Mouse (Mus musculus) MEL (cell line): ENCODE data around the gene B4galnt3. TPM values are rescaled to one million over a fixed set of nuclear protein-coding genes. Genes with fewer than 3 reads are reported as not detected.

ENCODE experiments used
- DNase-seq: peaks from one replicate; pipeline ENCODE4 v3.0.0; 2011; ENCODE audit warnings: low read depth, low spot score
- H3K27ac ChIP-seq: 2 replicates; pipeline ENCODE4 v1.5.1; 2012; ENCODE audit warnings: low read depth, mild to moderate bottlenecking, control low read depth, low read length, moderate library complexity; ENCODE audit not compliant: control insufficient read depth
- H3K27me3 ChIP-seq, 2 experiments: fragments of 150-350 bp in 1 of 2; sonication (generic) in 1 of 2; 2 replicates each; pipeline ENCODE4 v1.6.1; 2012; ENCODE audit warnings: low read length in 2 of 2, mild to moderate bottlenecking in 2 of 2, improper control_type of control experiment in 1 of 2, moderate library complexity in 1 of 2; ENCODE audit not compliant: insufficient read depth in 2 of 2, control insufficient read depth in 1 of 2
- H3K36me3 ChIP-seq, 2 experiments: 2 replicates each; pipeline ENCODE4 v1.6.1; 2012 to 2014; ENCODE audit warnings: low read length in 2 of 2, improper control_type of control experiment in 1 of 2, inconsistent platforms in 1 of 2, mild to moderate bottlenecking in 1 of 2; ENCODE audit not compliant: insufficient read depth in 2 of 2, control insufficient read depth in 1 of 2
- H3K4me1 ChIP-seq, 2 experiments: fragments of 150-350 bp in 1 of 2; sonication (generic) in 1 of 2; 2 replicates each; pipeline ENCODE4 v1.6.1; 2012; ENCODE audit warnings: low read length in 2 of 2, improper control_type of control experiment in 1 of 2, mild to moderate bottlenecking in 1 of 2; ENCODE audit not compliant: insufficient read depth in 2 of 2, control insufficient read depth in 1 of 2
- H3K4me3 ChIP-seq, 2 experiments: fragments of 150-350 bp in 1 of 2; sonication (generic) in 1 of 2; 2 replicates each; pipeline ENCODE4 v1.5.1; 2012; ENCODE audit warnings: low read depth in 2 of 2, low read length in 2 of 2, mild to moderate bottlenecking in 2 of 2, moderate library complexity in 2 of 2, control low read depth in 1 of 2, improper control_type of control experiment in 1 of 2; ENCODE audit not compliant: control insufficient read depth in 1 of 2, insufficient read depth in 1 of 2
- H3K79me2 ChIP-seq: 2 replicates; pipeline ENCODE4 v1.6.1; 2012; ENCODE audit warnings: mild to moderate bottlenecking, low read length, moderate library complexity; ENCODE audit not compliant: control insufficient read depth, poor library complexity, insufficient read depth
- H3K9ac ChIP-seq: 2 replicates; pipeline ENCODE4 v1.6.1; 2012; ENCODE audit warnings: low read depth, mild to moderate bottlenecking, control low read depth, low read length, moderate library complexity; ENCODE audit not compliant: control insufficient read depth, poor library complexity, severe bottlenecking
- H3K9me3 ChIP-seq: fragments of 150-350 bp; sonication (generic); replicated peaks from 2 replicates; pipeline ENCODE4 v1.6.1; 2012; ENCODE audit warnings: mild to moderate bottlenecking, low read length, improper control_type of control experiment, moderate library complexity; ENCODE audit not compliant: insufficient read depth
- BHLHE40 ChIP-seq: IDR thresholded peaks from 2 replicates; pipeline ENCODE4 v1.6.1; 2012; ENCODE audit warnings: low read depth, mild to moderate bottlenecking, inconsistent platforms, low read length, improper control_type of control experiment, borderline replicate concordance
- CHD2 ChIP-seq: IDR thresholded peaks from 2 replicates; pipeline ENCODE4 v1.6.1; 2011; ENCODE audit warnings: low read length, improper control_type of control experiment
- CTCF ChIP-seq, 3 experiments: IDR thresholded peaks in 2 of 3; conservative IDR thresholded peaks in 1 of 3; 2 replicates each; pipeline ENCODE4 v1.5.1; 2011 to 2012; ENCODE audit warnings: low read length in 3 of 3, low read depth in 2 of 3, mild to moderate bottlenecking in 2 of 3, improper control_type of control experiment in 1 of 3, inconsistent platforms in 1 of 3, mixed read lengths in 1 of 3, moderate library complexity in 1 of 3; ENCODE audit not compliant: control insufficient read depth in 1 of 3, insufficient read depth in 1 of 3, poor library complexity in 1 of 3, severe bottlenecking in 1 of 3
- ELF1 ChIP-seq: IDR thresholded peaks from 2 replicates; pipeline ENCODE4 v1.6.1; 2014; ENCODE audit warnings: low read depth, mild to moderate bottlenecking, inconsistent platforms, low read length, improper control_type of control experiment, moderate library complexity
- ETS1 ChIP-seq: IDR thresholded peaks from 2 replicates; pipeline ENCODE4 v1.6.1; 2012; ENCODE audit warnings: low read depth, mild to moderate bottlenecking, inconsistent platforms, low read length, improper control_type of control experiment, moderate library complexity
- GABPA ChIP-seq: IDR thresholded peaks from 2 replicates; pipeline ENCODE4 v1.6.1; 2012; ENCODE audit warnings: low read depth, mild to moderate bottlenecking, inconsistent platforms, low read length, improper control_type of control experiment, moderate library complexity
- GATA1 ChIP-seq: IDR thresholded peaks from 2 replicates; pipeline ENCODE4 v1.6.1; 2011; ENCODE audit warnings: low read depth, low read length, improper control_type of control experiment
- HCFC1 ChIP-seq: IDR thresholded peaks from 2 replicates; pipeline ENCODE4 v1.6.1; 2012; ENCODE audit warnings: low read depth, mild to moderate bottlenecking, inconsistent platforms, low read length, improper control_type of control experiment, moderate library complexity
- JUND ChIP-seq: IDR thresholded peaks from 2 replicates; pipeline ENCODE4 v1.6.1; 2011; ENCODE audit warnings: low read depth, mild to moderate bottlenecking, improper control_type of control experiment, low read length
- MAZ ChIP-seq: IDR thresholded peaks from 2 replicates; pipeline ENCODE4 v1.6.1; 2012; ENCODE audit warnings: low read depth, mild to moderate bottlenecking, inconsistent platforms, low read length, improper control_type of control experiment
- MXI1 ChIP-seq: IDR thresholded peaks from 2 replicates; pipeline ENCODE4 v1.6.1; 2011; ENCODE audit warnings: mild to moderate bottlenecking, low read depth, low read length, improper control_type of control experiment
- MYC ChIP-seq: IDR thresholded peaks from 2 replicates; pipeline ENCODE4 v1.6.1; 2011; ENCODE audit warnings: low read depth, mild to moderate bottlenecking, low read length, improper control_type of control experiment, moderate library complexity
- POLR2AphosphoS5 ChIP-seq: IDR thresholded peaks from 2 replicates; pipeline ENCODE4 v1.6.1; 2012; ENCODE audit warnings: low read depth, borderline replicate concordance, mild to moderate bottlenecking, inconsistent platforms, low read length, moderate library complexity, mixed read lengths
- RCOR1 ChIP-seq: IDR thresholded peaks from 2 replicates; pipeline ENCODE4 v1.6.1; 2012; ENCODE audit warnings: low read depth, mild to moderate bottlenecking, inconsistent platforms, low read length, improper control_type of control experiment
- TBP ChIP-seq: IDR thresholded peaks from 2 replicates; pipeline ENCODE4 v1.8.0; 2011; ENCODE audit warnings: low read depth, low read length, improper control_type of control experiment
- TCF12 ChIP-seq: IDR thresholded peaks from 2 replicates; pipeline ENCODE4 v1.6.1; 2014; ENCODE audit warnings: low read depth, mild to moderate bottlenecking, inconsistent platforms, low read length, improper control_type of control experiment, moderate library complexity
- UBTF ChIP-seq: IDR thresholded peaks from 2 replicates; pipeline ENCODE4 v1.6.1; 2012; ENCODE audit warnings: low read depth, mild to moderate bottlenecking, inconsistent platforms, low read length, improper control_type of control experiment, moderate library complexity, borderline replicate concordance; ENCODE audit not compliant: insufficient read depth
- ZNF384 ChIP-seq: IDR thresholded peaks from 2 replicates; pipeline ENCODE4 v1.6.1; 2012; ENCODE audit warnings: low read depth, mild to moderate bottlenecking, inconsistent platforms, low read length, improper control_type of control experiment
- polyA plus RNA-seq, 2 experiments: library from polyadenylated mRNA; stranded (reverse) in 1 of 2; unstranded in 1 of 2; fragments of >175 nt in 1 of 2; fragments of >200 nt in 1 of 2; gene quantifications; 2 replicates each; pipeline versions ENCODE4 v1.2.1 to v1.2.4; 2012; ENCODE audit warnings: low replicate concordance in 2 of 2, low read depth in 1 of 2; ENCODE audit not compliant: insufficient read length in 2 of 2, insufficient read depth in 1 of 2, missing spikeins in 1 of 2
- total RNA-seq: library from RNA; depleted of rRNA; stranded (reverse); fragments of 300-350 nt; gene quantifications from 2 replicates; pipeline ENCODE4 v1.2.3, GENCODE M21; 2012

Gene B4galnt3
- total and polyA plus RNA-seq, 3 experiments = 1.3 to 1.5 TPM; not detected in 1

GRCm38 (mm10) chr6:120274181-120274580, 20.2 kb downstream of the B4galnt3 start:
- Histone ChIP-seq H3K27me3 (peaks cover 21 to 22% of the 10 kb centered on the region in 2 experiments), H3K36me3 (no peaks in the 10 kb centered on the region), H3K27ac (no peak overlapping the region), H3K4me1 (no peaks in the 10 kb centered on the region), H3K79me2 (no peaks in the 10 kb centered on the region), H3K9me3 (no peaks in the 10 kb centered on the region), H3K4me3 (no peak overlapping the region), H3K9ac (no peak overlapping the region)
- no peak for TF ChIP-seq BHLHE40
- no peak for DNase-seq

DNA sequence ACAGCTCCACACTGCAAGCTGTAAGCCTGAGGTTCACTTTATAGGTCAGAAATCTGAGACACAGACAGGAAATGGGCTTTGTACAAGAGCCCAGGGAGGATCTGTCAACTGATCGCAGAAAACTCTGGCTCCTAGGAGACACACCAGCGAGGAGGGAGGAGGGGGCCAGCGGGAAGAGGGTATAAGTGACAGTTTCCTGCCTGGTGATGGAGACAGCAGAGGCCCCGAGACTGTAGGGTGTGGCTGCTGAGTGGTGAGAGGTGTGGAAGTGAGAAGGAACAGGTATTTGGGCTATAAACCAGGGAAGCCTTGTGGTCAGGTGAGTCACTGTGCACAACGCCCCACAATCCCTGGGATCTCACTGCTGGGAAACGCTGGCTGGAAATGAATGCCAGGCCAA, 30.2 kb downstream of the B4galnt3 start:
- Histone ChIP-seq H3K4me3 (no peak overlapping the region), H3K36me3 (peaks cover 0 to 3% of the 10 kb centered on the region in 2 experiments; a peak in 1 of 4 replicates), H3K9me3 (no peaks in the 10 kb centered on the region), H3K27ac (no peak overlapping the region), H3K4me1 (peaks cover 0 to 3% of the 10 kb centered on the region in 2 experiments; a peak in 1 of 4 replicates), H3K27me3 (peaks cover 8 to 16% of the 10 kb centered on the region in 2 experiments), H3K9ac (no peak overlapping the region), H3K79me2 (no peaks in the 10 kb centered on the region)
- no peak for TF ChIP-seq GATA1
- DNase-seq = no peak

- Histone ChIP-seq H3K79me2 (no peaks in the 10 kb centered on the region), H3K27ac (no peak overlapping the region), H3K9me3 (no peaks in the 10 kb centered on the region), H3K4me3 (no peak overlapping the region), H3K36me3 (peaks cover 0 to 3% of the 10 kb centered on the region in 2 experiments; a peak in 1 of 4 replicates), H3K27me3 (peaks cover 8 to 16% of the 10 kb centered on the region in 2 experiments), H3K4me1 (peaks cover 0 to 3% of the 10 kb centered on the region in 2 experiments; a peak in 1 of 4 replicates), H3K9ac (no peak overlapping the region)
- no peak for TF ChIP-seq UBTF
- no peak for TF ChIP-seq RCOR1
- TF ChIP-seq TCF12 = no peak
- no peak for TF ChIP-seq MAZ
- TF ChIP-seq MYC = no peak
- TF ChIP-seq ELF1 = no peak
- no peak for TF ChIP-seq ETS1
- no peak for TF ChIP-seq MXI1
- TF ChIP-seq CHD2 = no peak
- no peak for TF ChIP-seq GABPA
- no peak for TF ChIP-seq CTCF (IDR thresholded peaks at IDR 0.05 in 2 of 3, conservative IDR thresholded peaks at IDR 0.05 in 1 of 3; ENCODE audit: control insufficient read depth in 1 of 3, insufficient read depth in 1 of 3, low read depth in 2 of 3, low read length in 3 of 3, poor library complexity in 1 of 3, severe bottlenecking in 1 of 3)
- no peak for TF ChIP-seq HCFC1
- no peak for TF ChIP-seq TBP
- TF ChIP-seq ZNF384 = no peak
- TF ChIP-seq GATA1 = no peak
- no peak for TF ChIP-seq JUND
- no peak for TF ChIP-seq POLR2AphosphoS5
- DNase-seq = no peak
These were observed 30.8 kb downstream of the B4galnt3 start for GRCm38 (mm10) chr6:120263608-120264007.
